Mouse (Mus musculus): ENCODE data around the gene Rerg.

DNA sequence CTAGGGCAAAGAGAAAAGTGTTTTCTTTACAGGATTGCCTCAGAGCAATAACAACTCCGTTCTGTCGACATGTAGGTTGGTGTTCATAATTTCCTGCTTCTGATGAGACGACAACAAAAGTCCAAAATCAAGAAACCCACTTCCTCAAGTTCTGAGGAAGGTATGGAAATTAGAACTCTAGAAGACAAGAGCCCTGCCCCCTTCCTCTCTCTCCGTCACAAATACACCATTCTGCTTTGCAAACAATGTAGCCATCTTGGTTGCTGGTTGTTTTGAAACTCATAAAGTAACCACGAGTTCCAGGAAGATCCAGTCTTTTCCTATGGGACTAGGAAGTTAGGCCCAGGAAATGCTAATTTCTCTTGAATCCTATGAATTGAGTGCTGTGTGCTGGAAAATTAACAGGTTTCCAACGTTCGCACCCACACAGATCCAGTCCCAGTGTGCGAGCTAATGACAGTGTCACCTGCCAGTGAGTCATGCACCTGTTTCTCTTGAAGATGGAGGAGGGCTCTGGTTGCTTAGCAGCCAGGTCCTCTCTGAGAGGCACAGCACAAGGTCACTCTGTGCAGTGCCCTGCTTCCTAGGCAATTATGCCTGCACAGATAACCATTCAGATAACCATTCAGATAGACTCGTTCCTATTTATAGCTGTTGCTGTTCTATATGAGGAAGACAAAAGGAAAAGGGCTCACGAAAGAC lies 106.9 kb downstream of the Rerg start:
- TF ChIP-seq HCFC1 (IDR thresholded peaks at IDR 0.05; ENCODE audit: borderline replicate concordance, insufficient read depth, low read length) (no peak), ZNF384 (IDR thresholded peaks at IDR 0.05; ENCODE audit: low read depth, low read length) (no peak), ZC3H11A (IDR thresholded peaks at IDR 0.05; ENCODE audit: borderline replicate concordance, low read depth, low read length) (no peak)
